Mouse (Mus musculus) ovary, adult 18-20 months (tissue): ENCODE measurements at regions not wholly inside any gene's neighbourhood (a gene's known extent, or its start where the extent isn't known, plus 50 kb on each side); places are given as distances from the start of the nearest gene placed in this dataset.

Experiments used
- DNase-seq: peaks from one replicate; pipeline ENCODE4 v3.0.0; 2022; ENCODE audit warnings: low spot score, mixed read lengths

GRCm38 (mm10) chr12:17113465-17114177 is 63.1 kb downstream of the Kcnf1 start:
- DNase-seq: no peak

DNA sequence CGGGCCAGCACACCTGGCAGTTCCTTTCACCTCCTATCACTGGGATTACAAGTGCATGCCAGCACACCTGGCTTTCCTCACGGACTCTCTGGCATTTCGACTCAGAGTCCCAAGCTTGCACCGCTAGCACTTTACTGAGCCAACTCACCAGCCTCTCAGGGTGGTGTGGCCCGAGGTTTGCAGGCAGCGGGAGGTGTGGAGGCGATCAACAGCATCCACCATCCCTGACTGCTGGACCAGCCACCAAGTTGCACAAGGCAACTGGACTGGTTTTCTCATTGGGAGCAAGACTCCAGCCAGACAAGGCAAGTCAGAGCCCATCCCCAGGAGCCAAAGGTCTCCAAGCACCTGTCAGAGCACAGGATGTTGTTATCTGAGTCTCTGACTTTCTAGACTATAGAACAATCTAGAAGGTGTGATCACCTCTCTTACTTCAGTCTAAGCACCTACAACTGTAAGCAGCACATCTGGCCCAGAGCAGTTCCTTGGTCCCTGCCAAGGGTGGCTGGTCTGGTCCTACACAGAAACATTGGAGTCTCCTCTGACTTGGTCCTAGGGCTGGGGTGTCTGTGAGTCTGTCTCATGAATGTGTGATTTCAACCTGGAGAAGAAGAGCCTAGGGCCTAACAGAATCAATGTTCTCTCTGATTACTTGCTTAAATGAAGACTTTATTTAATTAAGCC is 63.8 kb downstream of the Kcnf1 start:
- DNase-seq: peak; percentile 6

- DNase-seq: no peak
Measured at GRCm38 (mm10) chr12:17106220-17106619, 70.5 kb downstream of the Kcnf1 start.

- DNase-seq: no peak
Measured at GRCm38 (mm10) chr12:17105057-17105712, 71.5 kb downstream of the Kcnf1 start.

DNA sequence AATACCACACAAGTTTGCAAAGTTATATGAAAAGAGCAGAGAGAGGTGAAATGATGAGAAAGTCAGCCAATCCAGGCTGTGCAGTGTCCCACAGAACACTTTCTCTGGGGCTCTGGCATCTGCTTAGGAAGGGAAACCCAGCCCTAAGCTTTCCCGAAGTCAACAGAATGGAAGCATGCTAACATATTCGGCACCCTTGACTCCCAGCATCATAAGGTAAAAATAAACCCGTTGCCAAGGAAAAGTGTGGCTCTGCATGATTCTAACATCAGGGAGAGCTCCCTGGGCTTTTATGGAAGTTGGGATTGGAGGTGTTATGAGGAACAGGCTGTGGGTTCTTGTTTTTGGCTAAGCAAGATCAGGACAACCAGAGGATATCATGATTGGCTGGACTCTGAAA is 74.8 kb downstream of the Kcnf1 start:
- DNase-seq: no peak

DNA sequence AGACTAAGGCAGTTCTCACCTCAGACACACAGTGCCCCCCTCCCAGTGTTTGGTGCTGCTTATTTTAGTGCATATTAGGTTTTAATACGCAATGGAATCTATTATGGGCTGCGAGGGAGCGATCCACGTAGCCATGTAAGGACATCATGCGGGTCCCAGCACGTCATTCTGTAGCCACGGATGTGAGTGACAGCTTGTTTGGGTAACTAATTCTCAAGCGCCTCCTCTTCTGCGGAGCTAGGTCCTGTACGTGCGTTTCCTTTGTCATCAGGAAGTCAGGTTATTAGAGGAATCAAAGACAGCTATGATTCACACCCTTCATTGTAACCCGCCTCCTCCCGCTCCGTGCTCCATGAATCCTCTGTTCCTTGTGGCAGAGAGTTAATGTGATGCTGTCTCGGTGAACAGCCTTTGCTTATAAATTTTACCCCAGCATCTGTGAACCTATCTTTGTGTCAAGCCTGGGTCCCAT is 78.9 kb downstream of the Kcnf1 start:
- no peak for DNase-seq

- DNase-seq: no peak
Measured at GRCm38 (mm10) chr12:17094758-17095157, 81.9 kb downstream of the Kcnf1 start.

DNA sequence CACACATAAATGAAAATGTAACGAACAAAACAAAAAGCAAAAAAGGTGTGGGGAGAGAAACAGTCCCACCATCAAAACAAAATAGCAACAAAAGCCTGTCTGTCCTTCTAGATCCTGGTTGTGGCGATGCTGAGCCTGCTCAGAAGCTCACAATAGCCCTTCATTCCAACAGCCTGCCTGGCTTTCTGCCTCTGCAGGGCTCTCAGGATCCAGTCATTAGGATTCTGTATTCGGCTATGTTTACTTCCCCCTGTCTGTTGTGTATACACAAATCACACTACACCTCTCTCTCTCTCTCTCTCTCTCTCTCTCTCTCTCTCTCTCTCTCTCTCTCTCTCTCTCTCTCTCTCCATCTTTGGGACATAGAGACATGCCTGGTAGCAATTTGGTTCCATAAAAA is 82.2 kb upstream of the 2410004P03Rik start:
- no peak for DNase-seq

- DNase-seq: no peak
Measured at GRCm38 (mm10) chr12:17091058-17091457, 79.5 kb upstream of the 2410004P03Rik start.

GRCm38 (mm10) chr12:17089710-17090339 is 78.3 kb upstream of the 2410004P03Rik start:
- DNase-seq: no peak

GRCm38 (mm10) chr12:17087388-17087787 is 75.9 kb upstream of the 2410004P03Rik start:
- DNase-seq: no peak

DNA sequence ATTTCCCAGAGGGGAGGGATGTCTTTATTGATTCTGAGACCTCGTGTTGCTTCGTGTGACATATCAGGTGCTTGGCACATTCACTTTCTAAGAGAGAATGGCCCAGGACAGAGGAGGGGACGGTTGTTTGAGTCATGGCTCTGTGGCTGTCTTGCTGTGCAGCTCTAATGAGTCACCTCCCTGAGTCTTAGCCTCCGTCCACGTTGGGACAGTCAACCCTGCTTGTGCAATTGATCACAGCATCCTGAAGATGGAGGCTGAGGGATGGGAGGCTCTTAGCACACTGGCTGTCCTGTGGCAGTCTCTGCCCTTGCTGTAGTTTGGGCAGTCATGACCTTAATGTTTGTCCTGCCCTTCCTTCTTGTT is 73.7 kb upstream of the 2410004P03Rik start:
- no peak for DNase-seq

GRCm38 (mm10) chr12:17084499-17085208 is 73.1 kb upstream of the 2410004P03Rik start:
- no peak for DNase-seq

GRCm38 (mm10) chr12:17071691-17072454 is 60.3 kb upstream of the 2410004P03Rik start:
- DNase-seq: no peak

- no peak for DNase-seq
Measured at GRCm38 (mm10) chr12:17069808-17070207, 58.3 kb upstream of the 2410004P03Rik start.

- DNase-seq: no peak
Measured at GRCm38 (mm10) chr12:17069161-17069560, 57.6 kb upstream of the 2410004P03Rik start.

DNA sequence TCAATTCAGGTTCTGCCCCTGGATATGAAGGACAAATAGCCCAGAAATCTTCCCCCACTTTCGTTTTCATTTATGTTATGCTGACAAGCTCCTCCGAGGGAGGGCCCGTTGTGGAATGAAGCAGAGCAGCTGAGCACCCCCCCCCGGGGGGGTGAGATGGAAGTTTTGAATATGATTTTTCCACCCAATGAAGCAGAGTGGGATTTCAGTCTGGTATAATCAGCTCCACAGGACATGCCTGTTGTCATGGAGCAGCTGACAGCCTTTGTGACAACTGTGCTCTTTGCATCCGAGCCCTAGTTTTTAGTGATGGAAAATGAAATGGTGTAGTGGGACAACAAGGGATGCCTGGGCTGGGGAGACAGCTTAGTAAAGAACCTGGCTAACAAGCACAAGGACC is 52.4 kb upstream of the 2410004P03Rik start:
- DNase-seq: no peak
